Mouse (Mus musculus) neural tube, embryonic 14.5 days (tissue): ENCODE measurements around the gene Tspan5. TPM values are rescaled to one million over a fixed set of nuclear protein-coding genes. Genes with fewer than 3 reads are reported as not detected.

Experiments used
- ATAC-seq: fragments of 200-750 bp; cut with Nextera tagmentation; 2 replicates; pipeline ENCODE4 v1.8.0; 2017; ENCODE audit warnings: low read depth, mild to moderate bottlenecking, moderate TSS enrichment, moderate library complexity
- H3K27ac ChIP-seq: fragments of 300-500 bp; sonication (generic); 2 replicates; pipeline ENCODE4 v1.5.1; 2014; ENCODE audit warnings: low read depth, mild to moderate bottlenecking, control low read depth, low read length, moderate library complexity, mixed read lengths
- H3K27me3 ChIP-seq: fragments of 300-500 bp; sonication (generic); 2 replicates; pipeline ENCODE4 v1.6.1; 2014; ENCODE audit warnings: low read length; ENCODE audit not compliant: control insufficient read depth, insufficient read depth
- H3K36me3 ChIP-seq: fragments of 300-500 bp; sonication (generic); 2 replicates; pipeline ENCODE4 v1.6.1; 2014; ENCODE audit warnings: low read length, mixed read lengths; ENCODE audit not compliant: control insufficient read depth, insufficient read depth
- H3K4me1 ChIP-seq: fragments of 300-500 bp; sonication (generic); 2 replicates; pipeline ENCODE4 v1.6.1; 2014; ENCODE audit warnings: low read length; ENCODE audit not compliant: control insufficient read depth, insufficient read depth
- H3K4me2 ChIP-seq: fragments of 300-500 bp; sonication (generic); 2 replicates; pipeline ENCODE4 v1.6.1; 2014; ENCODE audit warnings: mild to moderate bottlenecking, low read depth, low read length, control low read depth
- H3K4me3 ChIP-seq: fragments of 300-500 bp; sonication (generic); 2 replicates; pipeline ENCODE4 v1.5.1; 2014; ENCODE audit warnings: low read depth, low read length, control low read depth, mixed read lengths
- H3K9ac ChIP-seq: fragments of 300-500 bp; sonication (generic); replicated peaks from 2 replicates; pipeline ENCODE4 v1.6.1; 2014; ENCODE audit warnings: low read depth, mild to moderate bottlenecking, control low read depth, low read length, mixed read lengths
- H3K9me3 ChIP-seq: fragments of 300-500 bp; sonication (generic); 2 replicates; pipeline ENCODE4 v1.6.1; 2016; ENCODE audit warnings: low read length; ENCODE audit not compliant: control insufficient read depth
- WGBS: fragments of 180-500 bp; shearing (Covaris S2); extraction: QIAGEN DNeasy Blood & Tissue Kit; methylation state at CpG from one replicate; pipeline ENCODE4 v1.1.7; 2014; 5-methylcytosine and 5-hydroxymethylcytosine counted together
- polyA plus RNA-seq: library from polyadenylated mRNA; unstranded; fragments of >200 nt; fragmentation: Nextera tagmentation; extraction: Ambion mirVana; gene quantifications from 2 replicates; pipeline ENCODE4 v1.2.1, GENCODE M21; 2014

Tspan5 gene
- polyA plus RNA-seq, 1 experiment from 2014 or later = 115 TPM

GRCm38 (mm10) chr3:138773871-138774606 lies 32.0 kb downstream of the Tspan5 start:
- no peak for ATAC-seq
- peak overlapping the region; percentile 3; the same call in 1 of the 2 replicates for H3K27ac ChIP-seq
- no peak overlapping the region for H3K4me2 ChIP-seq
- 46% methylated on average over 9 of the region's 9 CpGs for WGBS
- H3K36me3 ChIP-seq = no peaks in the 10 kb centered on the region
- H3K9ac ChIP-seq = no peak overlapping the region
- H3K27me3 ChIP-seq = no peaks in the 10 kb centered on the region
- H3K4me1 ChIP-seq = peaks cover 36% of the 10 kb centered on the region
- H3K4me3 ChIP-seq = no peak overlapping the region
- no peaks in the 10 kb centered on the region for H3K9me3 ChIP-seq

GRCm38 (mm10) chr3:138774607-138774943 lies 32.6 kb downstream of the Tspan5 start:
- peaks cover 32% of the 10 kb centered on the region for H3K4me1 ChIP-seq
- no peak overlapping the region for H3K4me2 ChIP-seq
- H3K27me3 ChIP-seq = no peaks in the 10 kb centered on the region
- WGBS = 55% methylated on average over 4 of the region's 4 CpGs
- no peak overlapping the region for H3K27ac ChIP-seq
- H3K9ac ChIP-seq = no peak overlapping the region
- H3K4me3 ChIP-seq = no peak overlapping the region
- H3K36me3 ChIP-seq = no peaks in the 10 kb centered on the region
- no peaks in the 10 kb centered on the region for H3K9me3 ChIP-seq
- no peak for ATAC-seq

GRCm38 (mm10) chr3:138775926-138776715 lies 34.1 kb downstream of the Tspan5 start:
- Histone ChIP-seq H3K4me1 (peaks cover 29% of the 10 kb centered on the region), H3K27me3 (no peaks in the 10 kb centered on the region), H3K9ac (no peak overlapping the region), H3K4me3 (no peak overlapping the region), H3K9me3 (no peaks in the 10 kb centered on the region), H3K4me2 (no peak overlapping the region), H3K27ac (no peak overlapping the region), H3K36me3 (no peaks in the 10 kb centered on the region)
- ATAC-seq = no peak
- 48% methylated on average over 7 of the region's 7 CpGs for WGBS

GRCm38 (mm10) chr3:138781492-138781891 lies 39.5 kb downstream of the Tspan5 start:
- H3K9me3 ChIP-seq = no peaks in the 10 kb centered on the region
- no peak overlapping the region for H3K9ac ChIP-seq
- H3K4me3 ChIP-seq = no peak overlapping the region
- 71% methylated on average over 9 of the region's 9 CpGs for WGBS
- no peaks in the 10 kb centered on the region for H3K27me3 ChIP-seq
- H3K36me3 ChIP-seq = no peaks in the 10 kb centered on the region
- H3K4me2 ChIP-seq = no peak overlapping the region
- H3K4me1 ChIP-seq = peaks cover 20% of the 10 kb centered on the region
- ATAC-seq = 0 out of 2 replicates have a peak, but pooled peaks have one; percentile 7
- no peak overlapping the region for H3K27ac ChIP-seq

GRCm38 (mm10) chr3:138783859-138784640 lies 42.1 kb downstream of the Tspan5 start:
- H3K4me1 ChIP-seq = peaks cover 10% of the 10 kb centered on the region; the same call in 1 of the 2 replicates
- H3K4me2 ChIP-seq = no peak overlapping the region
- WGBS = 68% methylated on average over 19 of the region's 19 CpGs
- H3K9me3 ChIP-seq = no peaks in the 10 kb centered on the region
- H3K27me3 ChIP-seq = no peaks in the 10 kb centered on the region
- H3K9ac ChIP-seq = 0 out of 2 replicates have a peak overlapping the region, but pooled peaks have one; percentile 28
- H3K27ac ChIP-seq = peak overlapping the region; percentile 55
- peak; percentile 39 for ATAC-seq
- no peaks in the 10 kb centered on the region for H3K36me3 ChIP-seq
- H3K4me3 ChIP-seq = no peak overlapping the region

GRCm38 (mm10) chr3:138784641-138785025 lies 42.6 kb downstream of the Tspan5 start:
- no peaks in the 10 kb centered on the region for H3K36me3 ChIP-seq
- no peak overlapping the region for H3K4me2 ChIP-seq
- ATAC-seq = no peak
- peaks cover 10% of the 10 kb centered on the region; the same call in 1 of the 2 replicates for H3K4me1 ChIP-seq
- 76% methylated on average over 7 of the region's 7 CpGs for WGBS
- no peaks in the 10 kb centered on the region for H3K9me3 ChIP-seq
- no peak overlapping the region for H3K9ac ChIP-seq
- H3K27me3 ChIP-seq = no peaks in the 10 kb centered on the region
- H3K4me3 ChIP-seq = no peak overlapping the region
- no peak overlapping the region for H3K27ac ChIP-seq

GRCm38 (mm10) chr3:138787758-138788488 lies 45.9 kb downstream of the Tspan5 start:
- ATAC-seq = no peak
- no peak overlapping the region for H3K27ac ChIP-seq

GRCm38 (mm10) chr3:138788489-138788850 lies 46.5 kb downstream of the Tspan5 start:
- Histone ChIP-seq H3K27me3 (no peaks in the 10 kb centered on the region), H3K4me2 (no peak overlapping the region), H3K27ac (no peak overlapping the region), H3K9ac (no peak overlapping the region), H3K4me1 (0 out of 2 replicates have a peak, but pooled peaks cover 2% of the 10 kb centered on the region), H3K4me3 (no peak overlapping the region), H3K9me3 (no peaks in the 10 kb centered on the region), H3K36me3 (no peaks in the 10 kb centered on the region)
- no peak for ATAC-seq
- 77% methylated on average over 17 of the region's 17 CpGs for WGBS

More at GRCm38 (mm10) chr3:138787758-138788488, 45.9 kb downstream of the Tspan5 start:
- Histone ChIP-seq H3K9me3 (no peaks in the 10 kb centered on the region), H3K4me2 (no peak overlapping the region), H3K4me3 (no peak overlapping the region), H3K27me3 (no peaks in the 10 kb centered on the region), H3K9ac (no peak overlapping the region), H3K4me1 (0 out of 2 replicates have a peak, but pooled peaks cover 2% of the 10 kb centered on the region), H3K36me3 (no peaks in the 10 kb centered on the region)
- 83% methylated on average over 18 of the region's 18 CpGs for WGBS
